Mouse (Mus musculus): ENCODE measurements around the gene Pik3cb. TPM values are rescaled to one million over a fixed set of nuclear protein-coding genes. Genes with fewer than 3 reads are reported as not detected.

Gene Pik3cb
- total and polyA plus RNA-seq, 3 experiments = 2.2 to 7.6 TPM; not detected in 1

DNA sequence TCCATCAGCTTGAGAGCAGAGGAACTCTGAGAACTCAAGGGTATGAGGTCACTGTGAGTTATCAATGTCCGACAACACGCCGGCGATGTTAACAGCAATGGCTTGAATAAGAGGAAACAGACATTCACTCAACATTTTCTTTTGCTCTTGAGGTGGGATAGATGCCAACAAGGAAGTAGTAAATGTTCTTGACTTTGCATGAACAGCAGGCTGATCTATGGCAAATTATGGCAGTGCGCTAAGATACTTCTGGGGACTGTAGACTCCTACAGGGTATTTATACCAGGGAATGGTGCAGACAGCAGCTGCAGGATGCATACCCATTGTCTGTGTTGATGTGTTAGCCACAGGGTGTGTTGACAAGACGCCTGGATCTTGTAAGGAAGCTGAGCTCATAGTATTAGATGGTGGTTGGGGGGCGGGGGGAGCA, 17.8 kb upstream of the Pik3cb start:
- DNase-seq (ENCODE audit: low read depth, low spot score) = peak; percentile 87
- H3K79me2 ChIP-seq (ENCODE audit: control insufficient read depth, insufficient read depth, low read length, poor library complexity) = no peaks in the 10 kb centered on the region
- H3K4me1 ChIP-seq (ENCODE audit: control insufficient read depth in 1 of 2, insufficient read depth in 2 of 2, low read length in 2 of 2) = peaks cover 21 to 45% of the 10 kb centered on the region in 2 experiments
- no peak; the same call in 1 of the 2 replicates for TF ChIP-seq KAT2A (conservative IDR thresholded peaks at IDR 0.05; ENCODE audit: low read depth, low read length)
- peak; percentile 32; the same call in 1 of the 2 replicates for TF ChIP-seq SIN3A (IDR thresholded peaks at IDR 0.05; ENCODE audit: low read length)
- peak; percentile 24; the same call in 1 of the 2 replicates for TF ChIP-seq TAL1 (IDR thresholded peaks at IDR 0.05; ENCODE audit: low read length)
- peak; percentile 20; the same call in 1 of the 2 replicates for TF ChIP-seq TCF12 (IDR thresholded peaks at IDR 0.05; ENCODE audit: low read depth, low read length)
- peak; percentile 51 to 69; a peak in 3 of 4 replicates for TF ChIP-seq EP300 (IDR thresholded peaks at IDR 0.05; ENCODE audit: low read depth in 1 of 2, low read length in 2 of 2)
- peak; percentile 79 for TF ChIP-seq ELF1 (IDR thresholded peaks at IDR 0.05; ENCODE audit: low read depth, low read length)
- peak; percentile 64 for TF ChIP-seq GATA1 (IDR thresholded peaks at IDR 0.05; ENCODE audit: low read depth, low read length)
- TF ChIP-seq MXI1 (IDR thresholded peaks at IDR 0.05; ENCODE audit: low read depth, low read length) = no peak
- TF ChIP-seq ETS1 (IDR thresholded peaks at IDR 0.05; ENCODE audit: low read depth, low read length) = peak; percentile 96
- peak overlapping the region; percentile 35 to 54 for H3K4me3 ChIP-seq (ENCODE audit: control insufficient read depth in 1 of 2, insufficient read depth in 1 of 2, low read depth in 2 of 2, low read length in 2 of 2)
- H3K27me3 ChIP-seq (ENCODE audit: control insufficient read depth in 1 of 2, insufficient read depth in 2 of 2, low read length in 2 of 2) = no peaks in the 10 kb centered on the region
- H3K36me3 ChIP-seq (ENCODE audit: control insufficient read depth in 1 of 2, insufficient read depth in 2 of 2, low read length in 2 of 2) = peaks cover 0 to 35% of the 10 kb centered on the region in 2 experiments; a peak in 2 of 4 replicates
- peak overlapping the region; percentile 58 for H3K9ac ChIP-seq (ENCODE audit: control insufficient read depth, low read depth, low read length, poor library complexity, severe bottlenecking)
- no peaks in the 10 kb centered on the region for H3K9me3 ChIP-seq (replicated peaks; ENCODE audit: insufficient read depth, low read length)
- peak overlapping the region; percentile 79 for H3K27ac ChIP-seq (ENCODE audit: control insufficient read depth, low read depth, low read length)

DNA sequence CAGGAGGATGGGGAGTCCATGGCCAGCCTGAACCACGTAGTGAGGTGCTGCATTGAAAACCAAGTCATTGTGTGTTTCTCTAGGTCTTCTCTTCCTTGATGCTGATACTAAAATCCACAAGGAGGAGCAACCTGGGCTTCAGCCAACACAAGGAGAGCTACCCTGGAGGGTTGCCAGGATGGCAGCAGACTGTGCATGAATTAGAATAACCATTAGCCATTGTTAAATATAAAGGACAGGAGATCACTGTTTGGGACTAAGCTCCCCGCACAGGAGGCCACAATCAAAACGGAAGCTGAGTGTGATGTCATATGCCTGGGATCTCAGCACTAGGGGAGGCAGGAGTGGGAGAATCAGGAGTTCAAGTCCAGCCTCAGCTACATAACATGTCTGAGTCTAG, 13.2 kb upstream of the Pik3cb start:
- Histone ChIP-seq H3K27ac (ENCODE audit: control insufficient read depth, low read depth, low read length) (no peak overlapping the region), H3K4me1 (ENCODE audit: control insufficient read depth in 1 of 2, insufficient read depth in 2 of 2, low read length in 2 of 2) (peaks cover 3 to 9% of the 10 kb centered on the region in 2 experiments), H3K36me3 (ENCODE audit: control insufficient read depth in 1 of 2, insufficient read depth in 2 of 2, low read length in 2 of 2) (peaks cover 0 to 7% of the 10 kb centered on the region in 2 experiments; a peak in 2 of 4 replicates), H3K79me2 (ENCODE audit: control insufficient read depth, insufficient read depth, low read length, poor library complexity) (no peaks in the 10 kb centered on the region), H3K4me3 (ENCODE audit: control insufficient read depth in 1 of 2, insufficient read depth in 1 of 2, low read depth in 2 of 2, low read length in 2 of 2) (no peak overlapping the region), H3K9ac (ENCODE audit: control insufficient read depth, low read depth, low read length, poor library complexity, severe bottlenecking) (no peak overlapping the region), H3K9me3 (replicated peaks; ENCODE audit: insufficient read depth, low read length) (no peaks in the 10 kb centered on the region), H3K27me3 (ENCODE audit: control insufficient read depth in 1 of 2, insufficient read depth in 2 of 2, low read length in 2 of 2) (no peaks in the 10 kb centered on the region; a peak in 1 of 4 replicates)
- DNase-seq (ENCODE audit: low read depth, low spot score) = no peak
- no peak for TF ChIP-seq RCOR1 (IDR thresholded peaks at IDR 0.05; ENCODE audit: low read depth, low read length)
- TF ChIP-seq RAD21 (IDR thresholded peaks at IDR 0.05; ENCODE audit: low read depth, low read length) = no peak

DNA sequence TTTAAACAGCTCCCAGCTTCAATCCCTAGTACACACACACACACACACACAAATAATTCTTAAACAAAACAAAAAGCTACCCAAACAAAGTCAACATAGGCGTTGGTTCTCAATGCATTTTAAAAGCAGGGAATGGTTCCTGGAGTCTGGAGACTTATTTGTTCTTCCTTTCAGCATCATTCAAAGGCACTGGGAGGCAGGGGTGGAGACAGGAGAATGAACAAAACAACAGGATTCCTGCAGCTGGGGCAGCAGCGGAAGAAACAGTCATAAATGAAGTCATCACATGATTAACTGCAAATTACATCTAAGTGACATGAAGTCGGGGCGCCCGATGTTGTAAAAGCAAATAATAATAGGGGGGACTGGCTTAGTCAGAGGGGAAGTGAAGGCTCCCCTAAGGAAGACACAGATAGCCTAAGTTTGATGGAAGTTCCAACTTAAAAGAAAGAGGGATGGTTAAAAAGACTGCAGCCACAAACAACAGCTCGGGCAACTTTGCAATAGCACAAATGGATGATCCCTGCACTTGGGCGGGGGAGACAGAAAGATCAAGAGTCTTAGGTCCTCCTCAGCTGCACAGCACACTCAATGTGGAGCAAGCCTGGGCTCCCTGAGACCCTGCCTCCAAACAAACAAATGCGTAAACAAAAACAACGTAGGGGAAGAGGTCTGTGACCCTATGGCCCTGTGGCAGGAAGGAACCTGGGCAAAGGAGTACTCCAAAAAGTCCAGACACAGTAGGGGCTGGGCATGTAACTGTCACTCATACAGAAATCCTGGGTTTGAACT, 12.5 kb upstream of the Pik3cb start:
- H3K4me1 ChIP-seq (ENCODE audit: control insufficient read depth in 1 of 2, insufficient read depth in 2 of 2, low read length in 2 of 2) = peaks cover 0 to under 1% of the 10 kb centered on the region in 2 experiments; a peak in 2 of 4 replicates
- H3K27me3 ChIP-seq (ENCODE audit: control insufficient read depth in 1 of 2, insufficient read depth in 2 of 2, low read length in 2 of 2) = no peaks in the 10 kb centered on the region; a peak in 1 of 4 replicates
- H3K9ac ChIP-seq (ENCODE audit: control insufficient read depth, low read depth, low read length, poor library complexity, severe bottlenecking) = no peak overlapping the region
- no peaks in the 10 kb centered on the region for H3K79me2 ChIP-seq (ENCODE audit: control insufficient read depth, insufficient read depth, low read length, poor library complexity)
- TF ChIP-seq NELFE (IDR thresholded peaks at IDR 0.05; ENCODE audit: low read depth, low read length) (no peak), CHD2 (IDR thresholded peaks at IDR 0.05; ENCODE audit: low read length) (no peak), SIN3A (IDR thresholded peaks at IDR 0.05; ENCODE audit: low read length) (no peak)
- H3K27ac ChIP-seq (ENCODE audit: control insufficient read depth, low read depth, low read length) = no peak overlapping the region
- DNase-seq (ENCODE audit: low read depth, low spot score) = no peak
- peaks cover 0 to 1% of the 10 kb centered on the region in 2 experiments; a peak in 1 of 4 replicates for H3K36me3 ChIP-seq (ENCODE audit: control insufficient read depth in 1 of 2, insufficient read depth in 2 of 2, low read length in 2 of 2)
- H3K4me3 ChIP-seq (ENCODE audit: control insufficient read depth in 1 of 2, insufficient read depth in 1 of 2, low read depth in 2 of 2, low read length in 2 of 2) = no peak overlapping the region
- no peaks in the 10 kb centered on the region for H3K9me3 ChIP-seq (replicated peaks; ENCODE audit: insufficient read depth, low read length)

All from MEL (cell line).